Mouse (Mus musculus): ENCODE measurements around the gene Mdk.

GRCm38 (mm10) chr2:91917096-91917495 lies 15.0 kb downstream of the Mdk start:
- TF ChIP-seq CTCF (IDR thresholded peaks at IDR 0.05; ENCODE audit: borderline replicate concordance, extremely low read depth, insufficient read depth, insufficient read length) (no peak), POLR2A (IDR thresholded peaks at IDR 0.05; ENCODE audit: borderline replicate concordance, extremely low read depth, insufficient read depth, insufficient read length, poor library complexity, severe bottlenecking) (no peak)
